Mouse (Mus musculus): ENCODE results near the gene Ccdc43. TPM values are rescaled to one million over a fixed set of nuclear protein-coding genes. Genes with fewer than 3 reads are reported as not detected.

Ccdc43 gene
- polyA plus RNA-seq (2015; fragmentation: Nextera tagmentation; extraction: Ambion mirVana) = 36.6 and 37.4 TPM in 2 replicates

GRCm38 (mm10) chr11:102697338-102698017 lies at the start of gene Ccdc43:
Gene Ccdc43, minus strand, starts transcription at chr11:102697782.
- no peaks in the 10 kb centered on the region for H3K27me3 ChIP-seq (replicated peaks)
- H3K36me3 ChIP-seq (replicated peaks) = no peaks in the 10 kb centered on the region
- peak within 1 kb of the TSS; percentile 73 for H3K4me2 ChIP-seq
- peak; percentile 98 for ATAC-seq (replicated peaks)
- H3K9ac ChIP-seq = peak within 1 kb of the TSS; percentile 71
- H3K9me3 ChIP-seq = no peaks in the 10 kb centered on the region
- peak within 1 kb of the TSS; percentile 81 for H3K27ac ChIP-seq
- under 1% methylated on average over 49 of the region's 49 CpGs for WGBS
- H3K4me1 ChIP-seq = peaks cover 19% of the 10 kb centered on the region
- H3K4me3 ChIP-seq = peak within 1 kb of the TSS; percentile 75

GRCm38 (mm10) chr11:102744746-102745145 lies 47.2 kb upstream of the Ccdc43 start:
- H3K9me3 ChIP-seq = no peaks in the 10 kb centered on the region
- H3K4me2 ChIP-seq = no peak overlapping the region
- peaks cover 12% of the 10 kb centered on the region for H3K4me1 ChIP-seq
- no peaks in the 10 kb centered on the region for H3K36me3 ChIP-seq (replicated peaks)
- no peak overlapping the region for H3K4me3 ChIP-seq
- H3K9ac ChIP-seq = no peak overlapping the region
- H3K27ac ChIP-seq = no peak overlapping the region
- 94% methylated on average over 3 of the region's 3 CpGs for WGBS
- H3K27me3 ChIP-seq (replicated peaks) = no peaks in the 10 kb centered on the region
- ATAC-seq (replicated peaks) = no peak

DNA sequence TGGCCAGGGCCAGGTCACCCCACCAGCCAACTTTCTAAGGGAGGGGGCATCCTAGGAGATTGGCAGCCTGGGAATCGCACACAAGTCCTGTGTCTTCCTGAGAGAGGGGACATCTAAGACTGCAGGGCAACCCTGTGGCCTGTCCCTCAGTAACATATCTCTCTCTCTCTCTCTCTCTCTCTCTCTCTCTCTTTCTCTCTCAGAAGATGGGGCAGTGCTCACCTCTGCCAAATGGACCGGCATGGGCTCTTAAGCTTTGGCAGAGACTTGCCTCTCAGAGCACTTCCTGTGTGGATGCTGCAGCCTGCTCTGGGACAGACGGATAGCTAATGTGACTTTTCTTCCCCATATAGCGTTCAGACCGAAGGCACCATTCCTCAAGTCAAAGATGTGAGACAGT lies 45.3 kb upstream of the Ccdc43 start:
- H3K27me3 ChIP-seq (replicated peaks) = peaks cover 7% of the 10 kb centered on the region; the same call in 1 of the 2 replicates
- H3K9ac ChIP-seq = no peak overlapping the region
- H3K4me1 ChIP-seq = peaks cover 17% of the 10 kb centered on the region
- no peak overlapping the region for H3K4me2 ChIP-seq
- no peaks in the 10 kb centered on the region for H3K9me3 ChIP-seq
- H3K4me3 ChIP-seq = no peak overlapping the region
- ATAC-seq (replicated peaks) = no peak
- no peak overlapping the region for H3K27ac ChIP-seq
- H3K36me3 ChIP-seq (replicated peaks) = no peaks in the 10 kb centered on the region
- WGBS = 83% methylated on average over 5 of the region's 5 CpGs

GRCm38 (mm10) chr11:102742066-102742465 lies 44.5 kb upstream of the Ccdc43 start:
- peaks cover 17% of the 10 kb centered on the region for H3K4me1 ChIP-seq
- no peaks in the 10 kb centered on the region for H3K36me3 ChIP-seq (replicated peaks)
- no peak overlapping the region for H3K4me2 ChIP-seq
- no peak overlapping the region for H3K9ac ChIP-seq
- H3K4me3 ChIP-seq = no peak overlapping the region
- peaks cover 7% of the 10 kb centered on the region; the same call in 1 of the 2 replicates for H3K27me3 ChIP-seq (replicated peaks)
- ATAC-seq (replicated peaks) = no peak
- 58% methylated on average over 7 of the region's 7 CpGs for WGBS
- H3K27ac ChIP-seq = no peak overlapping the region
- no peaks in the 10 kb centered on the region for H3K9me3 ChIP-seq

GRCm38 (mm10) chr11:102741129-102741950 lies 43.8 kb upstream of the Ccdc43 start:
- Histone ChIP-seq H3K4me1 (peaks cover 17% of the 10 kb centered on the region), H3K4me2 (no peak overlapping the region), H3K9ac (no peak overlapping the region), H3K9me3 (no peaks in the 10 kb centered on the region), H3K4me3 (no peak overlapping the region), H3K27ac (0 out of 2 replicates have a peak overlapping the region, but pooled peaks have one; percentile 13), H3K36me3 (replicated peaks) (no peaks in the 10 kb centered on the region), H3K27me3 (replicated peaks) (peaks cover 7% of the 10 kb centered on the region; the same call in 1 of the 2 replicates)
- ATAC-seq (replicated peaks) = no peak
- WGBS = 15% methylated on average over 22 of the region's 22 CpGs

DNA sequence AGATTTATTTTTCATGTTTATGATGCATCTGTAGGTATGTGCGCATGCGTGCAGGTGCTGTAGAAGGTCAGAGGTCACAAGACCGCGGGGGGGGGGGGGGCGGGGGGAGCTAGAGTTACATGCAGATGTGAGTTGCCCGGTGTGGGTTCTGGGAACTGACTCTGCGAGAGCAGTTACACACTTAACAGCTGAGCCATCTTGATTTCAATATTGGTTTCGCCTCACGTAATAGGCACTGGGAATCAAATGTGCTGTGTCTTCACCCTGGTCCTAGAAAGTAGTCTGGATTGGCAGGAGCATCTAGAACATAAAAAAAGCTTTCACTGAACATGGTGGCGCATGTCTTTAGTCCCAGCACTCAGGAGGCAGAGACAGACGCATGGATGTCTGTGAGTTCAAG lies 43.1 kb upstream of the Ccdc43 start:
- Histone ChIP-seq H3K4me1 (peaks cover 17% of the 10 kb centered on the region), H3K9me3 (no peaks in the 10 kb centered on the region), H3K4me3 (no peak overlapping the region), H3K9ac (no peak overlapping the region), H3K36me3 (replicated peaks) (no peaks in the 10 kb centered on the region), H3K4me2 (no peak overlapping the region), H3K27me3 (replicated peaks) (peaks cover 7% of the 10 kb centered on the region; the same call in 1 of the 2 replicates), H3K27ac (no peak overlapping the region)
- WGBS = 56% methylated on average over 11 of the region's 11 CpGs
- no peak for ATAC-seq (replicated peaks)

- Histone ChIP-seq H3K36me3 (replicated peaks) (no peaks in the 10 kb centered on the region), H3K27me3 (replicated peaks) (peaks cover 7% of the 10 kb centered on the region; the same call in 1 of the 2 replicates), H3K27ac (peak overlapping the region; percentile 71), H3K9ac (peak overlapping the region; percentile 30), H3K4me2 (peak overlapping the region; percentile 55), H3K9me3 (no peaks in the 10 kb centered on the region), H3K4me3 (peak overlapping the region; percentile 25), H3K4me1 (peaks cover 17% of the 10 kb centered on the region)
- WGBS = 4% methylated on average over 20 of the region's 20 CpGs
- peak; percentile 93 for ATAC-seq (replicated peaks)
Measured at GRCm38 (mm10) chr11:102739278-102739966, 41.8 kb upstream of the Ccdc43 start.

GRCm38 (mm10) chr11:102738046-102738445 lies 40.5 kb upstream of the Ccdc43 start:
- WGBS = 84% methylated on average over 3 of the region's 3 CpGs
- H3K27me3 ChIP-seq (replicated peaks) = peaks cover 7% of the 10 kb centered on the region; the same call in 1 of the 2 replicates
- H3K27ac ChIP-seq = no peak overlapping the region
- no peak overlapping the region for H3K4me3 ChIP-seq
- no peak overlapping the region for H3K9ac ChIP-seq
- no peaks in the 10 kb centered on the region for H3K9me3 ChIP-seq
- no peak overlapping the region for H3K4me2 ChIP-seq
- no peak for ATAC-seq (replicated peaks)
- H3K4me1 ChIP-seq = peaks cover 17% of the 10 kb centered on the region
- H3K36me3 ChIP-seq (replicated peaks) = no peaks in the 10 kb centered on the region

DNA sequence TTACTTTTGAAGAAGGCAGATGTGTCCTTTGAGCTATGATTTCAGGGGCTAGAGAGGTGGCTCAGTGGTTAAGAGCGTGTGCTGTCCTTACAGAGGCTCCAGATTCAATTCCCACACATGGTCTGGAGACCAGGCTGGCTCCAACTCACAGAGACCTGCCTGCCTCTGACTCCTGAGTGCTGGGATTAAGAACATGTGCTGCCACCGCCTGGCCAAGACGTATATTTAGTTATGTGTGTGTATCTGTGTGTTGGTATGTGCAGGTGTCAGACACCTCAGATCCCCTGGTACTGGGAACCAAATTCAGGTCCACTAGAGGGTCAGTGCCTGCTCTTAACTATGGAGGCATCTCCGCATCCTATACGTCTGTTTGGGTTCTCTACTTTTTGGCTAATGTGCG lies 37.4 kb upstream of the Ccdc43 start:
- Histone ChIP-seq H3K9ac (no peak overlapping the region), H3K4me1 (peaks cover 7% of the 10 kb centered on the region), H3K4me2 (no peak overlapping the region), H3K9me3 (no peaks in the 10 kb centered on the region), H3K4me3 (no peak overlapping the region), H3K27ac (no peak overlapping the region), H3K27me3 (replicated peaks) (peaks cover 7% of the 10 kb centered on the region; the same call in 1 of the 2 replicates), H3K36me3 (replicated peaks) (no peaks in the 10 kb centered on the region)
- no peak for ATAC-seq (replicated peaks)
- 97% methylated on average over 6 of the region's 6 CpGs for WGBS

DNA sequence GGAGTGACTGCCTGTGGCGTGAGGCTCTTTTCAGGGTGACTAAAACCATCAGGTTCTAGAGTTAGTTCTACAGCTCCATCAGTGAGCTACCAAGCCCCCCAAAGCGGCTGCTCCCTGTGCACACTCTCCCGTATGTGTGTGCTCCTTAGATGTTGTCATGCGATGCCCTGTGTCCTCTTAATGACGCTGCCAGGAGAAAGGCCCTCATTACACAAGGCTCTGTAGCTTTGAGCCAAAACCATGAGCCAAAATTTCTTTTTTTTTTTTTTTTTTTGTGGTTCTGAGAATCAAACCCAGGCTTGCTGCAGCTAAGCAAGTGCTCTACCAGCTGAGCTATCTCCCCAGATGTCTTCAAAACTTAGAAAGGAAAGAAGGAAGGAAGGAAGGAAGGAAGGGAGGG lies 35.6 kb upstream of the Ccdc43 start:
- H3K4me1 ChIP-seq = no peaks in the 10 kb centered on the region
- H3K4me3 ChIP-seq = no peak overlapping the region
- ATAC-seq (replicated peaks) = no peak
- H3K27ac ChIP-seq = no peak overlapping the region
- H3K27me3 ChIP-seq (replicated peaks) = peaks cover 2% of the 10 kb centered on the region; the same call in 1 of the 2 replicates
- no peaks in the 10 kb centered on the region for H3K36me3 ChIP-seq (replicated peaks)
- no peak overlapping the region for H3K9ac ChIP-seq
- no peak overlapping the region for H3K4me2 ChIP-seq
- 78% methylated on average over 5 of the region's 5 CpGs for WGBS
- no peaks in the 10 kb centered on the region for H3K9me3 ChIP-seq

DNA sequence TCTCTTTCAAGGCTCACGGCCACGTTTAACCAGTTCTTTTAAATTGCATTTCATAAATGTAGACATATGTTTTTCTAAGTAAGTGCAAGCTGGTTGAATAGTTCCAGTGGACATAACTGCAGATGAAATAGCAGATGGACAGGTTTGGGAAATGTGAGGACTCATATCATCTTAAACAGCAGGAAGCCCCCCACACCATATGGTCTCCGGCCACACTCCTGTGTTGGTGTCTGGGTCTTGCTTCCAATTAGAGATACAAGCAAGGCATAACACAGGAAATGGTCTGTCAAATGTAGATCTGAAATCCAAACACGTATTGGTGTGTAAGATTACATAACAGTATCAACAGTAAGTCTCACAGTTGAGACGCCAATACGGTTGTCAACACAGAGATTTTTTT lies 33.8 kb upstream of the Ccdc43 start:
- 91% methylated on average over 6 of the region's 6 CpGs for WGBS
- no peak overlapping the region for H3K4me2 ChIP-seq
- no peaks in the 10 kb centered on the region for H3K4me1 ChIP-seq
- H3K9me3 ChIP-seq = no peaks in the 10 kb centered on the region
- ATAC-seq (replicated peaks) = no peak
- H3K36me3 ChIP-seq (replicated peaks) = no peaks in the 10 kb centered on the region
- no peak overlapping the region for H3K4me3 ChIP-seq
- no peak overlapping the region for H3K27ac ChIP-seq
- H3K9ac ChIP-seq = no peak overlapping the region
- no peaks in the 10 kb centered on the region for H3K27me3 ChIP-seq (replicated peaks)

DNA sequence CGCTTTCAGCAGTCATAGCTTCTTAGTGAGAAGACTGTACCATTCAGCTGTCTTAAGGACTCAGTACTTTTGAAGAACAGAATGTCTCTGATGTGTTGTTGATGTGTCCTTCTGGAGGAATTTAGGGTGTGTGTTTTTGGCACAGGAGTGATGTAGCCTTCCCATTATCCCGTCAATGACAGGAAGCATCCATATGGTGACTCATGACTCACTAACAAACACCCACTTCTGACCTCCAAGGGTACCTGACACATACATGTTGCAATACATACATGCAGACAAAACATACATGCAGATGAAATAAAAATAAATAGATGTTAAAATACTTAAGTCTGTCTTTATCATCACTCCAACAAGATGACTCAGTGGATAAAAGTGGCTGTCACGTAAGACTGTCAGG lies 32.3 kb upstream of the Ccdc43 start:
- Histone ChIP-seq H3K9me3 (no peaks in the 10 kb centered on the region), H3K27ac (no peak overlapping the region), H3K27me3 (replicated peaks) (no peaks in the 10 kb centered on the region), H3K4me2 (no peak overlapping the region), H3K9ac (no peak overlapping the region), H3K36me3 (replicated peaks) (no peaks in the 10 kb centered on the region), H3K4me3 (no peak overlapping the region), H3K4me1 (no peaks in the 10 kb centered on the region)
- WGBS = 92% methylated on average over 3 of the region's 3 CpGs
- ATAC-seq (replicated peaks) = no peak

Measured in midbrain, embryonic 15.5 days (tissue).